Mouse (Mus musculus): ENCODE data around the gene Cnbd2.

The Cnbd2 gene

DNA sequence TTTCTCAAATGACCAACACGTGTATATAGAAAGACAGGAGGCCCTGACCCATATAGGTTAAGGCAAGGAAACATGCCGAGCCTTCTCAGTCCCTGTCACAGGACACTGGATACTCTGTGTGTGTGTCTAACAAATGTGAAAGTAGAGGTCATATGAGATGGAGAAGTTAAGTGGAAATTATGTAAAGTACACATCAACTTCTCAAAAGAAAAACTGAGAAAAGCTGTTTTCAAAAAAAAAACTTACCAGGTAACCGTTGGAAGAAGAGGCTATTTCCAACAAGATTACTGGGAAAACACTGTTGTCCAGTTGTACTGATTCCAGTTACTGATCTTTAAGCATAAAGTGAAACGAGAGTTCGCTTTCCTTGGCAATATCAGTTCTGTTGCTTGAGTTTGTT is 1.2 kb upstream of the Cnbd2 start:
- intact Hi-C loops (cut with DNase I), result no loop called here

DNA sequence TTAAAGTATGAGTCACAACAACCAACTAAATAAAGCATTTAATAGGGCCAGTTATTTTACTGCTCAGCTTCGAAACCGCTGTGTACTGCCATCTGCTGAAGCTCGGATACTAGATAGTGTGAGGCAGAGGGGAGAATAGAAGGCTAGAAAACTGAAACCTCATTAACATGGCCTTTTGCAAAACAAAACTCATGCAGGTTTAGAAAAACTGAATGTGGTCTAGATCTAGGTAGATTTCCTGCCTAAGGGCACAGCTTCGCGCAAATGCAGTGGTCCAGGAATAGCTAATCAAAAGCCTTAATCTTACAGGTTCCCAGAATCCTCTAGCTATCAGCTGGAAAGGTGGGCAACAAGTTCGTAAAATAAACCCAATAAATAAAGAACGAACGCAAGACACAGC is 658 bp upstream of the Cnbd2 start:
- intact Hi-C loops (cut with DNase I), result no loop called here

DNA sequence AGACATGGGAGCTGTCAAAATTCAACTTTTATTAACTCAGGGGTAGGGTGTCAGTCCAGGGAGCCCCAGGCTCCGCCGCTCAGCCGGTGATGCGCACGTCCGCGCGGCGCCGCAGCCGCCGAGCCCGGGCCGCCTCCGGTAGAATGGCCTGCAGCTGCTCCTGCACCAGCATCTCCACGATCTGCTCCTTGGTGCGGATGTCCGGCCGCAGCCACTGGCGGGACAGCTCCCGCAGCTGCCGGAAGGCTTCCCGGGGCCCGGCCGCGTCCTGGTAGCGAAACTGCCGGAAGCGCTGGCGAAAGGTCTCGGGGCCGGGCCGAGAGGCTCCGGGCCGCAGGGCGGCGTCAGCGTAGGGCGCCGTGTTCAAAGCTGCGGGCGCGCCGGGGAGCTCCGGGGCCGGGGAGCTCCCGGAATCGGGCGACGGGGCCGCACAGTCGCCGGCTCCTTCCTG is 233 bp upstream of the Cnbd2 start:
- intact Hi-C loops (cut with DNase I), result no loop called here

DNA sequence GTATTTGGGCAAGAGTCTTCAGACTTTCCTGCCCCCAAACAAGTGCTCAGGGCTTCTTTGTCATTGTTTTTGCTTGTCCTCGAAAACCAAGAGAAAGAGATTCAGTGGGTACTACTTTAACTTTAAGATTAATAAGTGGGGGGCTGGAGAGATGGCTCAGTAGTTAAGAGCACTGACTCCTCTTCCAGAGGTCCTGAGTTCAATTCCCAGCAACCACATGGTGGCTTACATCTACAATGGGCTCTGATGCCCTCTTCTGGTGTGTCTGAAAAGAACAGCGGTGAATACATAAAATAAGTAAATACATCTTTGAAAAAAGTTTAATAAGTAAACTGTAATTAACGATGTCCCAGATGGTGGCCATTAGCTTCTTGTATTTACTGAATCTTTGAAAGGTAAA is 1.1 kb downstream of the Cnbd2 start:
- intact Hi-C loops (cut with DNase I), result no loop called here

DNA sequence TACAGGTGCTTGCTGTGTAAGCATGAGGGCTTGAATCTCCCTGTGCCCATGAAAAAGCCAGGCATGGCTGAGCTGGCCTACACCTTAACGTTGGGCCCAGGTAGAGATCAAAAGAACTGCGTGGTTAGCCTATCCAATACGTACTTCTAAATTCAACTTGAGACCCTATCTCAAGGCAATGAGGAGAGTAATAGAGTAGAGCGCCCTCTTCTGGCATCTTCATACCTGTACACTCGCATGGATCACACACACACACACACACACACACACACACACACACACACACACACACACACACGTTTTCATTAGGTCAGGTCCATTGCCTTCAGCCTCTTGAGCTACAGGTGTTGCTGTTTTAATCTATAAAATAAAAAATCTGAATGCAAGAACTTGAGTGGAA is 2.7 kb downstream of the Cnbd2 start:
- intact Hi-C loops (cut with DNase I), result no loop called here

DNA sequence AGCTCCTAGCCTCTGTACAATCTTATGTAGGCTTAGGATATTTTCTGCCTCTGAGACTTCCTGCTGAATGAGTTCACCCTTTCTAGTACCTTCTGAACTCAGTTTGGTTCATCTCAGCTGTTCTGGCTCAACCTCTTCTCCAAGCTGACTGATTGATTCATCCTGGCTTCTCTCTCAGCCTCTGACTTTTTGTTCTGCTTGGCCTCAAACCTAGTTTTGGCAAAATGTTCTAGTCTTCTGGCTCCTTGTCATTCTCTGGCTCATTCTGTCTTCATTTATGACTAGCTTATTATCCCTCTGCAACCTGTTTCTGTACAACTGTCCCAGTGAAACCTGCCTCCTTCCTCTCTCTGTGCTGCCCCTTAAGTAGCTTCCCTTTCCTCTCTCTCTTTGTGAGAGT is 6.4 kb downstream of the Cnbd2 start:
- intact Hi-C loops (cut with DNase I), result no loop called here

DNA sequence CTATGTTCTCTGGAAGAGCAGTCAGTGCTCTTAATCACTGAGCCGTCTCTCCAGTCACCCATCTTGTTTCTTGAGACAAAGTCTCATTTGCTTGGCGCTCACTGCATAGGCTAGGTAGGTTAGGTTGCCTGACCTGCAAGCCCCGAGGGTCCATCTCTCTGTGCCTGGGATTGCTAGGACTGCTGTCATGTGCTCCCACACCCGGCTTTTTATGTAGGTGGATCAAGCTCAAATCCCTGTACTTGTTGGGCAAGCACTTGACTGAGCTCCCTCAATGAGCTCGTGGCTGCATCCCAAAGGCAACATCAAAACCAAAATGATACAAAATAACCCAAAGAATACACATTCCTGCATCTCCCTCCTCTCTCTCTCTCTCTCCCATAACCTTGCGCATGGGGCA is 9.4 kb downstream of the Cnbd2 start:
- intact Hi-C loops (cut with DNase I), result no loop called here

DNA sequence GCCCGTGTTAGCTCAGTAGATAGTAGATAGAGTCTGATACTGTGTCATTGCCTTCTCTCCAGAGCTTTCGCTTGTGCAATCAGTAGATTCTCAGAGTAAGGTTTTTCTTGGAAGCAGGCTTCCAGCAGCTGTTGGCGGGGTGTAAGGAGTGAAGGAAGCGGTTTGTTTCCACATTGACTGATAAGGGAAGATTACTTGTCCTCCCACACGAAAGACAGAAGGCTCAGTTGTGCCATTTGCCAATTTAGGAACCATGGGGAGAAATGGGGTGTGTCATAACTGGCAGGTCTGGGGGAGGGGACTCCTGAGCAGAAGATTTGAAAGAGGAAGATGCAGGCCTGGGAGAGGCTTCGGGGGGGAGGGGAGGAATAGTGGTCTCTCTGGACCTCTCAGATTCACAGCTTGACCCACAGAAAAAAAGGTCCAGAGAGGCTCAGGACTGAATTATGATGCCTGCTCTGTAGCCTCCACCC is 12.1 kb downstream of the Cnbd2 start:
- intact Hi-C loops (cut with DNase I), result no loop called here

DNA sequence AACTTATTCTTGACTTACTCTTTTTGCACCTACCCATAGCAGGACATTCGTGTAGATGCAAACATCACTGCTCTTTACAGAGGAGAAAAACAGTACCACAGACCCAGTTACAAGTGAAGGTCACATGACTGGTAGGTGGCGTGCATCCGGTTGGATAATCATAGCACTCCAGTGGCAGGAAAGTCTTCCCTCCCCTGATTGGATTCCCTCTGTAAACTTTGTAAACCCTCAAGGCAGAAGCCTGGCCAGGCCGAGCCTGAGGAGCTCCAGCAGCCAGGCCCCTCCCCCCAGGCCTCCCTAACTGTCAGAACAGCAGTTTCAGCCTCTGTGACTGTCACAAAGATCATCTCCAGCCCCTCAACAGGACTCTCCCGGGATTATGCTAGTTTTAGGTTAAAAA is 12.6 kb downstream of the Cnbd2 start:
- intact Hi-C loops (cut with DNase I), result no loop called here

DNA sequence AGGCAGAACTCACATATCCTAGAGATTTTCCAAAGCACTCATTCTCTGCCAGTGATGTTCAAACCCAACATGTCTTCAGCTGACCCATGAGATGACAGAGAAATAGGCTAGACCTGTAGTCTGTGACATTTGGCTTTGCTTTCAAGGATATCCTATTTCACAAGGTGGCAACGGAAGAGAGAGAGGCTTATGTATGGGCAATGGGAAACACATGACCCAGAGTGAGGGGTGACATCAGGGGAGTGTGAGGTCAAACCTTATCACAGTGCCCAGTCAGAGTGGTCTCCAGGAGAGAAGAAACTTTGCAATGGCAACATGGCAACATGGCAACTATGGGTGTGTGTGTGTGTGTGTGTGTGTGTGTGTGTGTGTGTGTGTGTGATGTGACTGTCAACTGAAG is 18.6 kb downstream of the Cnbd2 start:
- intact Hi-C loops (cut with DNase I), result no loop called here

DNA sequence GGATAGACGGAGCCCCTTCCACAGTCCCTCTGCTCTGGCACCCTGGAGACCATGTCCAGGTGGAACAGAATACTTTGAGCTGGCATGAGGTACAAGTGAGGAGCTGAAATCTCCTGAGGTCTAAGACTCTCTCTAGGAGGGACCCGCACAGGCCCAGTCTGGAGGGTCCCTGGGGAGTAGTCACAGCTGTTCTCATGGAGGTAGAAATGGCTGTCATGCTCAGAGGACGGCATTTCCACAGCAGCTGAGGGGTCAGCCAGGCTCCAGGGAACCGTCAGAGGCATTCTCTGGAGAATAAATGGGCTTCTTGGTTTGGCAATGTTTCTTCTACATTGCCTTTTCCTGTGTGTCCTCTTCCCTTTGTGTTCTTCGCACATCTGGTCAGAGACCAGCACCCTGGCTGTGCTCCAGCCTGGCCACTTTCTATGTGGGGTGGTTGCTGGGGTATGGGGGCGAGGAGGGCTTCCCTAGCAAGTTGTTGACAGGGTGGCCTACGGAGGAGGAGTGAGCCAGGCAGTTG is 19.4 kb downstream of the Cnbd2 start:
- intact Hi-C loops (cut with DNase I), result no loop called here

DNA sequence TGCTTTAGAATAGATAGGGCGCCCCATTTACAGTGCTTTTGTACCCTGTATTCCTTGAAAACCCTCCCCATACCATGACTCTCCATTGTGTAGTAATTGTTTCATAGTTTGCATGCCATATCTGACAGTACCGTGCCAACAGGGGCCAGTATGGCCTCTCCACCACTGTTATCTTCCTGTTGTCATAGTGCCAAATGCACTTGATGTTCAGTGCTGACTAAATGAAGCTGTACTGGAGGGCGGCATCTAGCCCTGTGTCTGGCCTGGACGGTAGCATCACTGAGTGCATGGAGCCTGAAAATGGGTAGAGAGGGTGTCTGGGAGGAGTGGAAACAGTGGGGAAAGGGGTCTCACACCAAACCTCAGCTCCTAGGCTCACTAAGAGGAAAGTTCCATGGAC is 28.0 kb downstream of the Cnbd2 start:
- intact Hi-C loops (cut with DNase I), result loop anchor here (10.0 kb wide), 1 partner anchor 175 kb away; no protein-coding TSS in a partner anchor

DNA sequence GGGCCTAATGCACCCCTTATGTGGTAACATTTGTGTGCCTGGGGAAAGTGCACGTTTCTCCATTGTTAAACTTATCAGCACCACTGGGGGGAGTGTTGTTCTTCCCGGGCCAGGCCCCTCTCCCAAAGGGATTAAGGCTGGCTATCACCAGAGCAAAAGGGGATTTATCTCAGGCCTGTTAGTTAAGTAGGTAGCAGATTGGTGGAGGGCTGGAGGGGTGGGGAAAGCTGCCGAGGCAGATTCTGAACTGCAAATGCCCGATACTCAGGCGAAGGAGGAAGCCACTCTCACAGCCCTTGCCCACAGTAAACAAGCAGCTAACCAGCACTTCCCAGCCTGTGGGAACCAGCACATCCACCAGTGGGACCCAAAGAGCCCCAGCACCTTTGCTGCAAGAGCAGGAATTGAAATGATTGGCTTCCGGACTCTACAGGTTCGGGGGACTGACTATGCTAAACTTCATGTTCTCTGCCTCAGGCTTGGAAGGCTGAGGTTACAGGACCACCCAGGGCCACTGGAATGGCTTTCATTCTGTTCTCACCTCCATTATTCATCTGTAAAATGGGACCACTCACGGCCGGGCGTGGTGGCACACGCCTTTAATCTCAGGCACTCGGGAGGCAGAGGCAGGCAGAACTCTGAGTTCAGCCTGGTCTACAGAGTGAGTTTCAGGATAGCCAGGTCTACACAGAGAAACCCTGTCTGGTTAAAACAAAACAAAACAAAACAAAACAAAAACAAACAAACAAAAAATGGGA is 32.9 kb downstream of the Cnbd2 start:
- intact Hi-C loops (cut with DNase I), result loop anchor here (10.0 kb wide), 1 partner anchor 170 kb away; no protein-coding TSS in a partner anchor

DNA sequence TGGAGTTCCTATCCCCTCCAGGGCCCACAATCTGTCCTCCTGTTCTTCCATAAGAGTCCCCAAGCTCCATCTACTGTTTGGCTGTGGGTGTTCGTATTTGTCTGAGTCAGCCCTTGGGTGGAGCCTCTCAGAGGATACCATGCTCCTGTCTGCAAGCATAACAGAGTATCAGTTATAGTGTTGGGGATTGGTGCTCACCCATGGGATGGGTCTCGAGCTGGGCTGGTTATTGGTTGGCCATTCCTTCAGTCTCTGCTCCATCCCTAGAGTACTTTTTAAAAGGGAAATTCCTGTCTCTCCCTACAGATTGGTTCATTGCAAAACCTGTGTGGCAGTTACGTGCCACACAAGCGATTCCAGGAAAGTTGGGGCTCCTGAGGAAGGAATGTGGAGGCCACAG is 36.7 kb downstream of the Cnbd2 start:
- intact Hi-C loops (cut with DNase I), result loop anchor here (10.0 kb wide), 1 partner anchor 166 kb away; no protein-coding TSS in a partner anchor

DNA sequence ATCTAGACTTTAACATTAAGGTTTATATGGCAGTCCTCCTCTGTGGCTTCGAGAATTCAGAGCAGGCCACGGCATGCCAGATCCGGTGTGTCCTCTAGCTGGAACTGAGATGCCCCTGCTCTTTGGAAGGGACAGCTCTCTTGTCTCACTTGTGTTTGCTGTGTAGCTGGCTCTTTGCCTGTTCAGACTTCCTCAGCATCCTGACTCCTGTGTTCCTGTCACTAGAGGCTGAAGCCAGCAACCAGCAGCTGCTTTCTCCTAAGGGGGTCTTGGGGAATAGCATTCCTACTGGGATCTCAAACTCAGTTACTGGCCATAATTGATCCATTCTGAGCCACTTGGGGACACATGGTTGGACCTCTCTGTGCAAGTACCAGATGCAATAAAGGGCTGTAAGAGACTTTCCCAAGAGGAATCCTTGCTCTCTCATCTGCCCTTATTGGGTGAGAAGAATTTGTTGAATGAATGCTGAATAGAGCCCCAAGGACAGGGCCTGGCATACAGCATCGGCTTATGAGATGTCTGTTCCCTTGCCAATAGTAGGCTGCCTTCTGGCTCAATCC is 37.3 kb downstream of the Cnbd2 start:
- intact Hi-C loops (cut with DNase I), result loop anchor here (10.0 kb wide), 1 partner anchor 165 kb away; no protein-coding TSS in a partner anchor

DNA sequence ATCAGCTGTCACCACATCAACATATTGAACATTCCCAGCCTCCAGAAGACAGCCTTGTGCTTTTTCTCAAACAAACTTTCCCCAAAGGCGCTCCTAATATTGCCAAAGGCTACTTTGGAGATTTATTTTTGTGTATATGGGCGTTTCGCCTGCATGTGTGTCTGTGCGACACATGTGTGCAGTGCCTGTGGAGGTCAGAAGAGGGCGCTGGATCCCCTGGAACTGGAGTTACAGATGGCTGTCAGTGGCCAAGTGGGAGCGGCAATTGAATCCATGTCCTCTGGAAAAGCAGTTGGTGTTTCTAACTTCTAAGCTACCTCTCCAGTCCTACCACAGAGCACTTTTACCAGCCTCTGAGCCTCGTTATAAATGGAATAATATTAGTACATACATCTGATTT is 39.1 kb downstream of the Cnbd2 start:
- intact Hi-C loops (cut with DNase I), result no loop called here

DNA sequence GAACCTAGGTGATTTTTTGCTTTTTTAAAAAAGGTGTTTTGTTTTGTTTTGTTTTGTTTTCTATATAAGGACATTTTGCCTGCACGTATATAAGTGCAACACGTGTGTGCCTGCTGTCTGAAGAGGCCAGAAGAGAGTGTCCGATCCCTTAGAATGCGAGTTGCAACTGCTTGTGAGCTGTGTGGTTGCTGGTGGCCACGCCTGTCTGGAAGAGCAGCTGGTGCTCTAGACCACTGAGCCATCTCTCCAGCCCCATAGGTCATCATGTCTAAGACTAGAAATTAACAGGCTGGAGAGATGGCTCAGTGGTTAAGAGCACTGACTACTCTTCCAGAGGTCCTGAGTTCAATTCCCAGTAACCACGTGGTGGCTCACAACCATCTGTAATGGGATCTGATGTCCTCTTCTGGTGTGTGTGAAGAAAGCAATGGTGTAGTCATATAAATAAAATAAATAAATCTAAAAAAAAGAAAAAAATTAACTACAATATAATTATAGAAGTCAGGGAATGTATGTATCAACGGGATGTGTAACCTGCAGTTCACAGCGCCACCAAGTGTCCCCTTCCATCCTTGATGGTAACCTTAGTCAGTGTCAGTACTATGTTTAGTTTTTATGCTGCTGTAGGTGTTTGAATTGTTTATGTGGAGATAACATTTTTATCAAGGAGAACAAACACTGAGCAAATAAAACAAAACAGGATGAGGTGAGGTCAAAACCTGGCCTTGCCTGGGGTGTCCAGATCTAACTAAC is 40.5 kb downstream of the Cnbd2 start:
- intact Hi-C loops (cut with DNase I), result no loop called here

DNA sequence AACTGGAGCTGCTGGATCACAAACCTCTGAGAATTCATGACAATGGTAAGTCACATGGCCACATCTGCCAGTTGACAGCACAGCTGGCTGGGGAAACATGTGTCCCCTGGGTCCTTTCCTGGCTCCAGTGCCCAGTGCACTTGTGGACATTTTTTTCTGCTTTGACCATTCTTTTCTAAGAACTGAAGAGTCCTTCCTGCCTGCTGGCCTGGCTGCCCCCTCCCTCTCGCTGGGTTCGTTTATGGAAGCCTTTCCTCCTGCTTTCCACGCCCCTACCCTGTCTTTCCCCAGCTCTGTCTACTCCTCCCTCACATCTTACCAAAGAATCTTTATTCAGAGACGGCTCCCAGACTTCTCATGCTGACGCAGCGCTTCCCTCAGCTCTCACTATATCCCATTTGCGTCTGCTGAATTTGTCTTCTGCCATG is 41.2 kb downstream of the Cnbd2 start:
- intact Hi-C loops (cut with DNase I), result no loop called here

DNA sequence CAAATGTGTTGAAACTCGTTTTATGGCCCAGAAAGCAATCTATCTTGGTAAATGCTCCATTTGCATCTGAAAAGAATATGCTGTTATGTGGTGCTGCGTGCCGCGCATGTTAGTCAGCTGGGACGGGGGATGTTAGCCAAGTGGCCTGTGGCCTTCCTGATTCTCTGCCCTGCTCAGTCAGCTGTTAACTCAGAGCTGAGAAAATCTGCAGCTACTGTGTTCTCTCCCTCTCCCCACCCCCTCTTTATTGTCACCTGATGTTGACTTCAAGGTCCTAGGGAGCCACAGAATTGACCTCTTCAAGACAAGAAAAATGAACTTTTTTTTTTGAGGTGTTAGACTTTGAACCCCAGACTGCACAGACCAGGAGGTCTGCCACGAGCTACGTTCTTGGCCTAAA is 43.9 kb downstream of the Cnbd2 start:
- intact Hi-C loops (cut with DNase I), result no loop called here

DNA sequence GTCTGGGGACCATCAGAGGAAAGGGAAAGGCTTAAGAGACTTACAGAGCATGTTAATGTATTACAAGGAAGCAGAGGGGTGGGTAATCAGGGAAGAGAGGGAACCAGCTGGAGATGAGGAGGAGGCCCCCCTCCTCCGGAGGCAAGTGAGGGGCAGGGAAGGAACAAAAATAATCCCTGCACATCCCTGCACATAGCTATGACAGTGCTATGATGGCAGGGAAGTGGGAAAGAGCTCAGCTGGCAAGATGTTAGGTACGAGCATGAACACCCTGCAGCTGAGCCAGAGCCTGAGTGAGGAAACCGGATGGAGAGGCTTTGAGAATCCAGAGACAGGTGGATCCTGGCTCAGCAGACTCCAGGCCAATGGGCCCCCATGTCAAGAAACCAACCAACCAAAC is 56.4 kb downstream of the Cnbd2 start:
- intact Hi-C loops (cut with DNase I), result no loop called here

DNA sequence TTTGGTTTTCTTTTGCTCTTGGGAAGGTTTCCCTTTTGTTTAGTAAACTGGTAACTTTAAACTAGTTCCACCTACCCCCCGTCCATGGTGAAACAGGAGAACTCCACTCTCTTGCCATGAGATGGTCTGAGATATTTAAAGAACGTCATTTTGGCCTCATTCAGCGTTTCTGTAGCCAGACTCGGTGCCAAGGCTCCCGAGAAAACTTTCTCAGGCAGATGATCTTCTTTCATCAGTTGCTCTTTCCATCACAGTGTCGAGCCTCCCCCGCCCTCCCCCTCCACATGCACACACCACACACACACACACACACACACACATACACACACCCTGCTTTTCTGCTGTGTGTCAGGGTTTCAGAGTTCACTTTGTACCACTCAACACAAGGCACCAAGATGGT is 58.8 kb downstream of the Cnbd2 start:
- intact Hi-C loops (cut with DNase I), result no loop called here

DNA sequence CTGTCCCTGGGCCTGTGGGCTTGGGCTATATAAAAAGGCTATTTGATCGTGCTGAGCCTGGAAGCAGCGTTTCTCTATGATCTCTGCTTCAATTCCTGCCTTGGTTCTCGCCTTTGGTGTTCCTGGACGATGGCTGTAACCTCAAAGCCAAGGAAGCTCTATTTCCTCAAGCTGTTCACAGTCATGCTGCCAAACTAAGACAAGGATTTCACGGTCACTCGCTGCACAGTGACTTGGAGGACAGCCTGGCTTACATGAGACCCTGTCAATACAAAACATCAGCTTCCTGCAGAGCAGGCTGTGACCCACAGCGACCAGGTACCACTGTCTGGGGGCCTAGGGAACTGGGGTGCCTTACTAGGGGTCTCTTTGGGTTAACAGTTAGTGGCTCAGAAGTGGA is 64.9 kb downstream of the Cnbd2 start:
- intact Hi-C loops (cut with DNase I), result no loop called here
